Mouse (Mus musculus): ENCODE data around the gene Klk1b26. TPM values are rescaled to one million over a fixed set of nuclear protein-coding genes. Genes with fewer than 3 reads are reported as not detected.
"Not testable (repeated sequence)": the region's sequence is repeated elsewhere in the genome, so short reads cannot be mapped to it uniquely, and the experiment has no call there.

The Klk1b26 gene
- not detected in 2 replicates for polyA plus RNA-seq (2012)

DNA sequence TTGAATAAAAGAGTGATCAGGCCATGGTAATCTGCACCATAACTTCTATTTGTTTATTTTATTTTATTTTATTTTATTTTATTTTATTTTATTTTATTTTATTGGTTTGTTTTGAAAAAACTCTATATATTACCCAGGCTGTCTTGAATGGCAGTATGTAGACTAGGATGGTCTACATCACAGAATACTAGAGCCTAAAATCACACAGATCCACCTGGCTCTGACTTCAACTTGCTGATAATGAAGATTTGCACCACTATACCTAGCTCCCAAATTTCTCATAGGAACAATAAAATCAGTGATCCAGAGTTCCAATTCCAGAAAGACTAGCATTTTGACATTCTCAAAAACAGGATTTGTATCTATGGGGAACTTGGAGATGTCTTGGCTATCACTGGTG is at the start of gene Klk1b26:
Gene Klk1b26 (plus strand): TSS at position 301 of the 400 bp plus-strand sequence.
- not testable (repeated sequence) for TF ChIP-seq GATA1 (IDR thresholded peaks at IDR 0.05; ENCODE audit: low read length)

DNA sequence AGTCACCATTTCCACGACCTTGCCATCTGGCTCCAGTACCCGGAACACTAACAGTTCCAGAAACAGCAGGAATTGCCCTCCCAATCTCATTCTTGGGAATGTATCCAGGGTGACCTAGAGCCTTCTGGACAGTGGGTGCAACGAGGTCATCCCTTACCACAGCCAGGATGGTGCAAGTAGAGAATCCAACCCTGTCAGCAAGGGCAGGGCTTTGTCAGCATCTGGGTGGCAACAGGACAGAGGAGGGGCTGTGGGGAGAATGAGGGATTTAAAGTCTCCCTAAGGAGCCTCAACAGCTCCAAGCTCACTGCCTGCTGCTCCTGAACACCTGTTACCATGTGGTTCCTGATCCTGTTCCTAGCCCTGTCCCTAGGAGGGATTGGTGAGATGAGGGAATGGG is 45.5 kb upstream of the Klk1b26 start, which contains the start of gene Klk1b1:
Gene Klk1b1 (plus strand): TSS at position 301 of the 400 bp plus-strand sequence.
- no peak for TF ChIP-seq GATA1 (IDR thresholded peaks at IDR 0.05; ENCODE audit: low read length)

DNA sequence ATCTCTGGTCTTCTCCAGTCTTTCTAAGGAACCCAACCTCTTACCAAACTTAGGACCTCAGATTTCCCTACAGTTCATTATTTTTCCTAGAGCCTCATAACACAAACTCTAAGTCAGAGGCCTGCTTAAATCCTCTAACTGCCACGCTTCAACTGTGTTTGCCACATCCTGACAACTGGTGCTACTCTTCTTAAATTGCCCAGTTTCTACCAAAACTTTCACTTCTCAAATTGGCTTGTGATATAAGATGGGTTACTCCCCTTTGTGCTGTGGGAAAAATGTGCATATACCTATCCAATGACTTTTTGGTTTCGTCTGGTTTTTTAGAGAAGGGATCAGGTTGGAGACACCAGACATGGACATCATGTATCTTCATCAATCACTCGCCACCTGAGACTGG is 44.9 kb upstream of the Klk1b26 start:
- TF ChIP-seq GATA1 (IDR thresholded peaks at IDR 0.05; ENCODE audit: low read length) = no peak

DNA sequence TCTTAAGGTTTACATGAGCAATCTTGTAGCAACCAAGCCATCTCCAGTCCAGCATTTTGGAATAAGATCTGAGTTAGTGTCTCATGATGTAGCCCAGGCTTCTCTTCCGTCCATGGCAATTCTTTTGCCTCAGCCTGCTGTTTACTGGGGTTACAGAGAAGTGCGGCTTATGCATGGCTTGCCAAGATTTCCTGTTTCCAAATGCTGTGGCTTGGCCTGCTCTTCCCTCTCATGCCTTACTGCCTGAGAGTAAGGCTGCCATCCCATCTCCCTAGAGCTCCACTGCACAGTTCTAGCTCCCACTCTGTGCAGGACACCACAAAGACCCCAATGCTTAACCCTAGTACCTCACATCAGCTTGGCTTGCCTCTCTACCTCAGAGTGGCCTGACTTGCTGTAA is 44.4 kb upstream of the Klk1b26 start:
- TF ChIP-seq GATA1 (IDR thresholded peaks at IDR 0.05; ENCODE audit: low read length) = no peak

DNA sequence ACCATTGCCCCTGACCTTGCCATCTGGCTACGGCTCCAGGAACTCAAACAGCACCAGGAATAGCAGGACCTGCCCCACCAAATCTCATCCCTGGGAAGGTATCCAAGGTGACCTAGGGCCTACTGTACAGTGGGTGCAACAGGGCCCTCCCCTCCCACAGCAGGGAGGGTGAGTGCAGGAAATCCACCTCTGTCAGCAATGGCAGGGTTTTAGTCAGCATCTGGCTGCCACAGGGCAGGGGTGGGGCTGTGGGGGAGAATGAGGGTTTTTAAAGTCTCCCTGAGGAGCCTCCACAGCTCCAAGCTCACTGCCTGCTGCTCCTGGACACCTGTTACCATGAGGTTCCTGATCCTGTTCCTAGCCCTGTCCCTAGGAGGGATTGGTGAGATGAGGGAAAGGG is 36.2 kb upstream of the Klk1b26 start, which contains the start of gene Klk1b9:
Gene Klk1b9 (plus strand): TSS at position 301 of the 400 bp plus-strand sequence.
- TF ChIP-seq GATA1 (IDR thresholded peaks at IDR 0.05; ENCODE audit: low read length) = not testable (repeated sequence)

DNA sequence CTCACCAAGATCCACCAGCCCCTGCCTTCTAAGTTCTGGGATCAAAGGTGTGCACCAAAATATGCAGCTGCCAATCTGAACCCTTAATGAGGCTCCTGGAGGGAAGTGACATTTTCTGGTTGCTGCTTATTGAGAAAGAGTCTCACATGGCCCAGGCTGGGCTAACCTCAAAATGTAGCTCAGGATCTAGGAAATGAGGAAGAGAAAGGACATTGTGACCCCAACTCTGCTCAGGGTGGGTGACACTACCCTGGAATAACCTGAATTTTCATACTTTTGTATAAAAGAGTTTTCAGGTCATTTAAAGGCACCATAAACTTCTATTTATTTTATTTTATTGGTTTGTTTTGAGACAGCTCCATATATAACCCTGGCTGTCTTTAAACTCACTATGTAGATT is 26.3 kb upstream of the Klk1b26 start:
- TF ChIP-seq GATA1 (IDR thresholded peaks at IDR 0.05; ENCODE audit: low read length) = no peak

DNA sequence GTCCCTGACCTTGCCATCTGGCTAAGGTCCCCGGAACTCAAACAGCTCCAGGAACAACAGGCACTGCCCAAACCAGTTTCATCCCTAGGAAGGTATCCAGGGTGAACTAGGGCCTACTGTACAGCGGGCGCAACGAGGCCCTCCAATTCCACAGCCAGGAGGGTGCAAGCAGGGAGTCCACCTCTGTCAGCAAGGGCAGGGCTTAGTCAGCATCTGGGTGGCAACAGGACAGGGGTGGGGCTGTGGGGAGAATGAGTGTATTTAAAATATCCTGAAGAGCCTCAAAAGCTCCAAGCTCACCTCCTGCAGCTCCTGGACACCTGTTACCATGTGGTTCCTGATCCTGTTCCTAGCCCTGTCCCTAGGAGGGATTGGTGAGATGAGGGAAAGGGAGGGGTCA is 16.4 kb upstream of the Klk1b26 start, which contains the start of gene Klk1b11:
Gene Klk1b11 (plus strand): TSS at position 301 of the 400 bp plus-strand sequence.
- TF ChIP-seq GATA1 (IDR thresholded peaks at IDR 0.05; ENCODE audit: low read length) = not testable (repeated sequence)

DNA sequence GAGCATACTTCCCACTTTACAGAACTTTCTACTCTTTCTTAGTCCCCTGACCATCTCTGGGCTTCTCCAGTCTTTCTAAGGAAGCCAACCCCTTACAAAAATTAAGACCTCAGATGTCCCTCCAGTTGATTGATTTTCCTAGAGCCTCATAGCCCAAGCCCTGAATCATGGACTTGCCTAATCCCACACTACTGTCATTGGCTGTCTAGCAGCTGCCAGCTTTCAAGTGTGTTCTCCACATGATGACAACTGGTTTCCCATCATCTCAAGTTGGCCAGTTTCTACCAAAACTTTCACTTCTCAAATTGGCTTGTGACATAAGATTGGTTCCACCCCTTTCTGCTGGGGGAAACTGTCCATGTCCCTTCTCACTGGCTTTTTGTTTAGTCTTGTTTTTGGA is 7.1 kb upstream of the Klk1b26 start:
- no peak for TF ChIP-seq GATA1 (IDR thresholded peaks at IDR 0.05; ENCODE audit: low read length)

DNA sequence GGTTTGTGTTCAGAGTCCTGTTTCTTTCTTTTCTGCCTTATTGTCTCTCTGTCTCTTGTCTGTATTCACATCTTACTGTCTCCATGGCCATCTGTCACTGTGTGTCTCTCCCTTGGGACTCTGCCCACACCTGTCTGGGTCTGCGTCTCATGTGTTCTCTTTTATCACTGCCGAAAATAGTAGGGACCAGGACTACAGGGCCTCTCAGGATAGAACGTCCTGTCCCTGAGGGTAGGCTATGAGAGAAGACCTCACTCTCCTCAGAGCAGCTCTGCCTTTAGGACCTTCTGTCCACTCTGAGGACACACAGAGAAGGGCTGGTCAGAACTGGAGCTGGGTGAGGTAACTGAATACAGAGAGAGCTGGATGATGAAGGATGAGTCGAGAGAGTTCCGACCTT is 3.1 kb downstream of the Klk1b26 start:
- TF ChIP-seq GATA1 (IDR thresholded peaks at IDR 0.05; ENCODE audit: low read length) = no peak

DNA sequence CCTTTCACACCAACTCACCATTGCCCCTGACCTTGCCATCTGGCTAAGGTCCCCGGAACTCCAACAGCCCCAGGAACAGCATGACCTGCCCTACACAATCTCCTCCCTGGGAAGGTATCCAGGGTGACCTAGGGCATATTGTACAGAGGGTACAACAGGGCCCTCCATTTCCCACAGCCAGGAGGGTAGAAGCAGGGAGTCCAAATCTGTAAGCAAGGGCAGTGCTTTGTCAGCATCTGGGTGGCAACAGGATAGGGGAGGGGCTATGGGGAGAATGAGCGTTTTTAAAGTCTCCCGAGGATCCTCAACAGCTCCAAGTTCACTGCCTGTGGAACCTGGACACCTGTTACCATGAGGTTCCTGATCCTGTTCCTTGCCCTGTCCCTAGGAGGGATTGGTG is 40.0 kb downstream of the Klk1b26 start, which contains the start of gene Klk1b27:
Gene Klk1b27 (plus strand): TSS at position 301 of the 400 bp plus-strand sequence.
- TF ChIP-seq GATA1 (IDR thresholded peaks at IDR 0.05; ENCODE audit: low read length) = not testable (repeated sequence)

Other genes starting within 250 kb of the Klk1b26 start
- not detected in 2 replicates for gene Klk12, start 243.3 kb upstream of the Klk1b26 start, polyA plus RNA-seq (2012)
- not detected in 2 replicates for gene Klk11, start 237.6 kb upstream of the Klk1b26 start, polyA plus RNA-seq (2012)
- not detected in 2 replicates for gene Klk10, start 231.1 kb upstream of the Klk1b26 start, polyA plus RNA-seq (2012)
- gene Klk9, start 220.3 kb upstream of the Klk1b26 start, polyA plus RNA-seq (2012) = not detected in 2 replicates
- not detected in 2 replicates for gene Klk8, start 214.6 kb upstream of the Klk1b26 start, polyA plus RNA-seq (2012)
- gene Klk7, start 200.9 kb upstream of the Klk1b26 start, polyA plus RNA-seq (2012) = not detected in 2 replicates
- not detected in 2 replicates for gene Klk6, start 187.7 kb upstream of the Klk1b26 start, polyA plus RNA-seq (2012)
- gene Klk5, start 170.2 kb upstream of the Klk1b26 start, polyA plus RNA-seq (2012) = not detected in 2 replicates
- not detected in 2 replicates for gene Klk4, start 131.0 kb upstream of the Klk1b26 start, polyA plus RNA-seq (2012)
- gene Klk15, start 78.4 kb upstream of the Klk1b26 start, polyA plus RNA-seq (2012) = not detected in 2 replicates
- gene Klk1b8, start 61.5 kb upstream of the Klk1b26 start, polyA plus RNA-seq (2012) = not detected in 2 replicates
- not detected in 2 replicates for gene Klk1b1, start 45.4 kb upstream of the Klk1b26 start, polyA plus RNA-seq (2012)
- not detected in 2 replicates for gene Klk1b9, start 36.1 kb upstream of the Klk1b26 start, polyA plus RNA-seq (2012)
- gene Klk1b11, start 16.3 kb upstream of the Klk1b26 start, polyA plus RNA-seq (2012) = not detected in 2 replicates
- gene Klk1b27, start 40.1 kb downstream of the Klk1b26 start, polyA plus RNA-seq (2012) = not detected in 2 replicates
- gene Klk1b21, start 90.2 kb downstream of the Klk1b26 start, polyA plus RNA-seq (2012) = not detected in 2 replicates
- gene Klk1b22, start 100.5 kb downstream of the Klk1b26 start, polyA plus RNA-seq (2012) = not detected in 2 replicates
- gene Klk1b16, start 124.6 kb downstream of the Klk1b26 start, polyA plus RNA-seq (2012) = not detected in 2 replicates
- not detected in 2 replicates for gene Klk1b24, start 176.1 kb downstream of the Klk1b26 start, polyA plus RNA-seq (2012)
- not detected in 2 replicates for gene Klk1b3, start 186.0 kb downstream of the Klk1b26 start, polyA plus RNA-seq (2012)
- not detected in 2 replicates for gene Klk1b4, start 195.3 kb downstream of the Klk1b26 start, polyA plus RNA-seq (2012)
- not detected in 2 replicates for gene Klk1b5, start 203.8 kb downstream of the Klk1b26 start, polyA plus RNA-seq (2012)
- not detected in 2 replicates for gene Klk1, start 213.2 kb downstream of the Klk1b26 start, polyA plus RNA-seq (2012)
- gene Gm36864, start 224.0 kb downstream of the Klk1b26 start, polyA plus RNA-seq (2012) = not detected in 2 replicates
- gene 1700028J19Rik, start 234.5 kb downstream of the Klk1b26 start, polyA plus RNA-seq (2012) = 0.13 and 0.17 TPM in 2 replicates
- gene 2410002F23Rik, start 234.6 kb downstream of the Klk1b26 start, polyA plus RNA-seq (2012) = 379 and 401 TPM in 2 replicates
- not detected in 2 replicates for gene Acp4, start 245.2 kb downstream of the Klk1b26 start, polyA plus RNA-seq (2012)
- gene Gm15517, start 249.3 kb downstream of the Klk1b26 start, polyA plus RNA-seq (2012) = not detected in 2 replicates

All from G1E-ER4 (cell line).